Mouse (Mus musculus): Measurements from ENCODE around the gene Acaa1a. TPM values are rescaled to one million over a fixed set of nuclear protein-coding genes. Genes with fewer than 3 reads are reported as not detected.
"Not testable (repeated sequence)": the region's sequence is repeated elsewhere in the genome, so short reads cannot be mapped to it uniquely, and the experiment has no call there.

Gene Acaa1a
- total RNA-seq, 2 experiments from 2014 or later = 52.9 to 58.1 TPM

DNA sequence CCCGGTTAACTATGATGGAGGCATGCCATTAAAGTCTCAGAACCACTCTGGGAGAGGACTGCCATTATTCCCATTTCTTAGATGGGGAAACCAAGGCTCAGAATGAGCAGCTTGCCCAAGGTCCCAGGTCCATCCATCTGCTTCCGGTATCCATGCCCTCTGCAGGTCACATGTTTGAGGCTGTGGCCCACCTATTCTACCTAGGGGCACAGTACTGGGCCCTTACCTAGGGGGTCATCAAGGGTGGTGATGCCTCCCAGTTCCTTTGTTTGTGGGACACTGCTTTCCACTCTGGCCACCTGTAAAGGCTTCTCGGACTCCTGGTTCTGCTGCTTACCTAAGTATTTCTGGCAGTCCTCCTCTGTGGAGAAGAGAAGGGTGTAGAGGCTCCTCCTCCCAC, 1.1 kb upstream of the Acaa1a start:
- DNase-seq (ENCODE audit: low spot score in 2 of 2) = no peak

DNA sequence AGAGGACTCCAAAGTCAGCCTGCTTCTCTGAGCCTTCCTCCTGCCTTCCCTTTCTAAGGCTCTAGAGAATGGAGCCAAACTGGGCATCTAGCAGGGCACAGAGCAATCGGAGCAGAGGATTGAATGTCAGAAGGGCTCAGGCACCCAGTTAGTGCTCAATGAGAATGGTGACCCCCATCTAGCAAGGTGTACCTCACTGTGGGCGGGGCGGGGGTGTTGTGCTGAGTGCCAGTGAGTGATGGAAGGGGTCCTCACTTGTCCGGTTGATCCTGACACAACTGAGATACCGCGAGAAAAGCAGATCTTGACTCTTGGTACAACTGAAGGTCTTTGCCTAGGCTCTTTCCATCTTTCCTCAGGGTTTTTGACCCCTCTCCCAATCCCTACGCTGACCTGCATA, 370 bp upstream of the Acaa1a start:
- no peak for DNase-seq (ENCODE audit: low spot score in 2 of 2)

DNA sequence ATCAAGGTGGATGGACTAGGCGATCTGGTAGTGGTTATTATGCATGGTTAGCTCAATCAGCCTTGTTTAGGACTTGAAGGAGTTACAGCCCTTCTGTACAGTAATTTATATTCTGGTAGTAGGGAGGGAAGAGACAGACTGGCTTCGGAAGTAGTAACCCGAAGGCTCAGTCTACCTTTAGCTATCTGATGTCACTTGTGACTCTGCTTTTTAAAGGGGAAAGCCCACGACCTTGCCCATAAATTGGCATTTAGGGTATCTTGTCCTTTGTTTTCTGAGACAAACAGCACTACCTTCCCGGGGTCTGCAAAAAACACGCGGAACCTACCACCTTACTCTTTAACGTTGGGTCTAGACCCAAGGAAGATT, 720 bp downstream of the Acaa1a start:
- no peak for DNase-seq (ENCODE audit: low spot score in 2 of 2)

DNA sequence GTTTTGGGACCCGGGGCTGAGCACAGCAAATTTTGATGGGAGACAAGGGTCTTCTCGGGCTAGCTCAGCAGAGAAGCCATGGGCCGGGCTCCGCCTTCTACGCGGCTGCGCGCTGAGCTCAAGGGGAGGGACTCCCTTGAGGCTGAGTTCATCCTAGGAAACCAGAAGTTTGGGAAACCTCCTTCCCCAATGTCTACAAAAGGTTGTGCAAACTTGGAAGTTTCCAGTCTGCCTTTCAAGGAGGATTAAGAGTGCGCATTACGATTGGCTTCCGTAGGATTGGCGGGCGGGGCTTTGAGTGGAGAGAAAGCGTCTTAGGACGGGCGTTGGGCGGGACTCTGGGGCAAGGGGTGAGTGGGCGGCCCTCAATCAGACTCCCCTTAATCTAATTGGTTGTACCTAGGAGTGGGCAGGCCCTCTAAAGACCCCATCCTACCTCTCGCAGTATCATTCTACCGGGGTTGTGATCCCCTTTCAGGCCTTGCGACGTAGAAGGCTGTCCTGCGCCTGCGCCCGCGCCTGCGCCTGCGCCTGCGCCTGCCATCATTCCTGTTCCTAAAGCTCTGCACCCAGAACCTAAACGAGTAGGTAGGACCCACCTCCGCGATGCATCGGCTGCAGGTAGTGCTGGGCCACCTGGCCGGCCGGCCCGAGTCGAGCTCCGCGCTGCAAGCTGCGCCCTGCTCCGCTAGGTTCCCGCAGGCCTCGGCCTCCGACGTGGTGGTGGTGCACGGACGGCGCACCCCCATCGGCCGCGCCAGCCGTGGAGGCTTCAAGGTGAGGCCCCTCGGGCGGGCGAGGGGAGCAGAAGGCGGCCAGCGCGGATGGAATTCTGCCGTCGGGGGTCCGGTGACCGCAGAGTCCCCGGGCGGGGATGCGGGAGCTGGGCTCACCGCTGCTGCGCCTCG, 1.7 kb downstream of the Acaa1a start, which contains the start of gene Myd88:
Gene Myd88 (minus strand): TSS at position 503 of the 908 bp plus-strand sequence.
- peak; percentile 79 to 95 for DNase-seq (ENCODE audit: low spot score in 2 of 2)

DNA sequence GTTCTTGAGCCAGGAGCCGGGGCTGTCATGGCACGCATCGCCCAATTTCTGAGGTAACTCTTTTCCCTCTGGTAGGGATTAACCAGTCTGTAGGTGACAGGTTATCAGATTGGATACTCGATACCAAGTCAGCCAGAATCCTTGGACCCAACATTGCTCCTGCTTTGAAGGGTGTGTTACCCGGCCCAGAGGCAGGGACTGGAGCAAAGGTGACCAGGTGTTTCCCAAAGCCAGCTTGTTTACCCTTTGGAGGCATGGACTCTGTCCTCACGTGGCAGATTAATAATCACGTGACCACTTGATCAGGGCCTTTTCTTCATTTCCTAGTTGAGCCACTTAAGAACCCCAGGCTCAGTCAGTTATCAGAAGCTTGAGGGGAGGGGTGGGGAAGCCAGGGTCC, 3.3 kb downstream of the Acaa1a start:
- DNase-seq (ENCODE audit: low spot score in 2 of 2) = no peak

DNA sequence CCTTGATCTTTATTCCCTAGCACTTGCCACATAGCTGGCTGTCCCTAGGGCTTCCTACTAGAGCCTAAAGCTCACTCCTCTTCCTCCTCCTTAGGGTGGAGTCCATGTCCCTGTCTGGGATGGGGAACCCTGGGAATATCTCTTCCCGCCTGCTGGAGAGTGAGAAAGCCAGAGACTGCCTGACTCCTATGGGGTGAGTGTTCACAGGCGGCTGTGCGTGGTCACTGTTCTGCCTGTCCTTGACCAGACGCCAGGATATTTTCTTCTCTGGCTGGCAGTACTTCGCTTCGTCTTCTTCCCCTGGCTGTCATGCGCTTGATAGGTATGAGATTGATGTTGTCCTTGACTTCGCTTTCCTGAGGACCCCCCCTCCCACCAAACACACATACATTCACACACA, 6.9 kb downstream of the Acaa1a start:
- DNase-seq (ENCODE audit: low spot score in 2 of 2) = no peak

DNA sequence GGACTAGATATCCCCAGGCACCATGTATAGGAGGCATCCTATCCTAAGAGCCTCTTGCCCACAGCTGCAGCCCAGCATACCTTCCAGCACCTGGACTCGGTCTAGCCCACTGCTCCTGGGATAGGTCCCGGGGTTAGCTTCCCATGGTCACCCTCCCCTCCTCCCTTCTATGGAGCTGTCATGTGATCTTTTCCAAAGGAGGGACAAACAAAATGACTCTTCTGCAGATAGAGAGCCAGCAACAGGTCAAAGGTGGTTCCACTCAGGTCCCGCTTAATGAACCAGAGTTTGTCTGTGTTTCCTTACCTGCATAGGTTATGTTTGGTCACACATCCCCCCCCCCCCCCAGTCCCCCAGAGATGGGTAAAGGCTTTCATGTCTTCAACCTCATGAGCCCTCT, 11.1 kb downstream of the Acaa1a start:
- DNase-seq (ENCODE audit: low spot score in 2 of 2) = no peak

DNA sequence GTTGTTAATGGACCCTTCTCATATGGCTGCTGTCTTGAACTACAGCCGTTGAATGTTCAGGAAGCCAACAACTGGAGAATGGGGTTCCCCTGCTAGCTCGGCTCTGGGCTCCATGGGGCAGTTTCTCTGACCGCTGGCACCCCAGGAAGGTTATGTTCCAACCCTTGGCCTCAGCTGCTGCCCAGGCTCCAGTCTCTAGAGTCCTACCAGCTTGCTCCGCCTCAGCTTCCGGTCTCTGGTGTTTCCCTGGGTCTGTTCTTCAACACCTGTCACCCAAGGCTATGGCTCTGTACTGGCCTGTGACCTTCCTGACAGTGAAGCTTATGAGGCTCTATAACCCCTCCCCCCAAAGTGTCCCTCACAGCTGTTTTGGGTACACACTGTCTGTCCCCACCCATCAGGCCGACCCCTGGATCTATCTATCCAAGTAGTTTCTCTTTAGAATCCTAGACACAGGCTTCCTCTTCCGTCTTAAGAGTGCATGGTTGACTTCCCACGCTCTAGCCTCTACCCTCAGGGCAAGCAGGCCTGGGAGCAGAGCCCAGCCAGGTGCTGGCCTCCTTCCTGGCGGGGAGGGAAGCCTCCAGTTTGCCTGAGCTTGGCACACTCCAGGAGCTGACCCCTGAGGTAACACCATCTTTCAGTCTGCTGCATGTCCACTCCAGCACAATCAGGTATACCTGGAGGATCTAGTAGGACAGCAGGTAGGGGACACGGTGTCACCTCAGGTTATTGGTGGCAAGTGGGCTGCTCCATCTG, 11.7 kb downstream of the Acaa1a start:
- DNase-seq (ENCODE audit: low spot score in 2 of 2) = no peak

DNA sequence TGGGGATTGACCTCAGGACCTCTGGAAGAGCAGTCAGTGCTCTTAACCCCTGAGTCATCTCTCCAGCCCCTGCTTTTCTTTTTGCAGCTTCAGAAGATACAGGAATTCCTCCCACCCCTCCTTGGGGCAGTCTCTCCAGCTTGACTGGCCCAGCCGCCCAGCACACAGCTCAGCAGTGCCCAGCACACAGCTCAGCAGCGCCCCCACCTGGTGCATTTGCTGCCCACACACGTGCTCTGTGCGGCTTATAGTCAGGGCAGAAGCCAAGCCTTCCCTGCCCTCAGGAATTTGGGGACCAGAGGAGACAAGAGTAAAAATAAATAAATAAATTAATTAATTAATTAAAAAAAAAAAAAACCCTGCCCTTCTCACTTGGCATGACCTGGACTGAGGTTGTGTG, 12.6 kb downstream of the Acaa1a start:
- DNase-seq (ENCODE audit: low spot score in 2 of 2) = peak; percentile 69 to 83

DNA sequence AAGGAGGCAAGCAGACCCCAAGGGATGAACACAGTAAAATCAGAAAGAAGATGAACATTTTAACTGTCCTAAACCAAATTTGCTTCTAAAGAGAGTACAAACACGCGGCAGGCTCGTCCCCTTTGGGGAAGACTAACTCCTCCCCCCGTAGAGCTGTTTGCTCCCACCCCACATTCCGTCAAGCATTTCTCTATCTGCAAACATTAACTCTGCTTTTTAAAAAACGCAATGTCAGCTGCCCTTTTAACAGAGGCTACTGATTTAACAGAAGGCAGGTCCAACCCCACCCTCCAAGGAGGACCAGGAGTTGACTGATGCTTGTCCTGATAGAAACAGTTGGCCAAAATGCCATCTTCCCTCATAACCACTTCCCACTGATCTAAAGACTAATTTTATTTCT, 14.4 kb downstream of the Acaa1a start:
- no peak for DNase-seq (ENCODE audit: low spot score in 2 of 2)

DNA sequence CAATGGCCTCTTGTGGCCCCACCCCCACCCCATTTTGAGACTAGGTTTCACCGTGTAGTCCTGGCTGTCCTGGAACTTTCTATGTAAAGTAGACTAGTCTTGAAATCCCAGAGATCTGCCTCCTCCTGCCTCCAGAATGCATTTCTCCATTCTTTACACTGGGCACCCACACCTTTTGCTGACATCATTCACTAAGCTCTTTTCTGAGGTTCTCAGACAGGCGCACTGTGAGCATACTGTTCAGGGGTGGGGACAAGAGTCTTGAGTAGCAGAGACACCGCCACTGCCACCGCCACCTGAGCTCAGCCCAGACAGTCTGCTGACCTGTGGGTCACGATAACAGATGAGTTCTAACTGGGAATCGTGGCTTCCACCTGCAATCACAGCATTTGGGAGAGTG, 16.5 kb downstream of the Acaa1a start:
- no peak for DNase-seq (ENCODE audit: low spot score in 2 of 2)

DNA sequence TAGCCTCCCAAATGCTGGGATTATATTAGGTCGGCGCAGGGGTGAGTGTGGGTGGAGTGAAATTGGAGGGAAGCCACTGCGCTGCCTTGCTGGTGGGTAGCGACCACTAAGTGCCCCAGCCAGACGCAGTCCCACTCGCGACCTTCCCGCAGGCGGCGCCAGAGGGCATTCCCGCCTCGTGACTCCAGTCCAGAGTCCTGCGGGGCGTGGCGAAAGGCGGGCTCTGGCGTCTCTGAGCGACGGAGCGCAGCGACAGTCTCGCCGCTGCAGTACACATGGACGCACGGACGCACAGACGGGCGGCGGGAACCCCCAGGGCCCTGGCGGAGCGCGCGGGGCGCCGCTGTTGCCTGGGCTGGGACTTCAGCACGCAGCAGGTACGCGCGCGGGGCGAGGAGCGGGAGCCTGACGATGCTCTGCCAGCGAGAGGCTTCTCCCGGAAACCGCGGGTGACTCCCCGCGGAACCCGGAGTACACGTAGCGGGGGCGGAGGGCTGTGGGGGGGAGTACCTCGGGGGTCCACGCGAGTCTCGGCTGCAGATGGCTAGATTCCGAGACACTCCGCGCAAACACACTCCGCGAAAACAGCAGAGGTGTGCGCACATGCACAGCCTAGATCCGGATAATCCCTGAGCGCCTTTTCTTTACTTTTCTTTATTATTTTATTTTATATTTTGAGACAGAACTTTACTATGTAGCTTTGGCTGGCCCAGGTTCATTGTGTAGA, 18.0 kb downstream of the Acaa1a start, which contains the start of gene Xylb:
Gene Xylb (plus strand): TSS at position 51 of the 727 bp plus-strand sequence.
- peak; percentile 87 to 92 for DNase-seq (ENCODE audit: low spot score in 2 of 2)

DNA sequence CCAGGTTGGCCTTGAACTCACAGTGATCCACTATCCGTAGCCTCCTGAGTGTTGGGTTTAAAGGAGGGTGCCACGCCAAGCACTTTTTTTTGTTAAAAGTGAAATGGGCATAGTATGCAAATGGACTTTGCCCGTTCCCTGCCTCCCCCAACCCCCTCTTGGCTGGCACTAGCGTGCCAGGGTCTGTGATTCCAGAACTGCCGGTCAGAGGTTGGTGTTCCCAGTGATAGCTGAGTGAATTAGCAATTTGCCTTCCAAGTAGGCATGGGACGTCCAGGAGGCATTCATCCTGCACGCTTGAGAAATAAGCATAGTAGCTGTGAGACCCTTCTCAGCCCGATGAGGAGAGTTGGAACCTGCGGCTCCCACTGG, 18.6 kb downstream of the Acaa1a start:
- no peak for DNase-seq (ENCODE audit: low spot score in 2 of 2)

DNA sequence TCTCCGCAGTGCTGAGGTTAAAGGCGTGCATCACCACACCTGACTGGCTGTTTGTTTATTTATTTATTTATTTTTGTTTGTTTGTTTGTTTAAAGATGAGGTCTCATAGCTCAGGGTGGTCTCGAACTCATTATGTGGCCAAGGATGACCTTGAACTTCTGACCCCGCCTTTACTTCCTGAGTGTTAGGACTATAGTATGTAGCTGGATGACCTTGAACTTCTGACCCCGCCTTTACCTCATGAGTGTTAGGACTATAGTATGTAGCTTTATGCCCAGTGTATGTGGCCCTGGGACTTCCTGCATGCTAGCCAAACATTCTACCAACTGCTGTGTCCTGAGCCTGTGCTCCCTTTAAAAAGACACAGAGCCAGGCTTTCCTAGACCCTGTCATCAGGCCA, 21.9 kb downstream of the Acaa1a start:
- no peak for DNase-seq (ENCODE audit: low spot score in 2 of 2)

DNA sequence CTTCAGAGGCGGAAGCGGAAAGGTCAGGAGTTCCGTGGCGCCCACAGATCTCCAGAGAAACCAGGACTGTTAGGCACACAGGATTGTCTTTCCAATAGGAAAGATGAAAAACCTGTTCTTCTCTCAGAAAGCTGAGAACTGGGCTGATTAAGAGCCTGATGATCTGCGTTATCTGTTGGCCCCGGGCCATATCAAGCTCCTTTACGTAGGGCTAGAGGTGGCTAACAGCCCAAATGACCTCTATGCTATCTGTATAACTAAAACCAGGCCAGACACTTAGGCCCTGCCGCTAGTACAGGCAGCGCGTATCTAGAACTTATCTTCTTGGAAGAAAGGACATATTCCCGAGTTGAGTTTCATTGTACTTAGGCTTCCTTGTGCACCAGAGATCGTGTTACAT, 23.8 kb downstream of the Acaa1a start:
- DNase-seq (ENCODE audit: low spot score in 2 of 2) = no peak

DNA sequence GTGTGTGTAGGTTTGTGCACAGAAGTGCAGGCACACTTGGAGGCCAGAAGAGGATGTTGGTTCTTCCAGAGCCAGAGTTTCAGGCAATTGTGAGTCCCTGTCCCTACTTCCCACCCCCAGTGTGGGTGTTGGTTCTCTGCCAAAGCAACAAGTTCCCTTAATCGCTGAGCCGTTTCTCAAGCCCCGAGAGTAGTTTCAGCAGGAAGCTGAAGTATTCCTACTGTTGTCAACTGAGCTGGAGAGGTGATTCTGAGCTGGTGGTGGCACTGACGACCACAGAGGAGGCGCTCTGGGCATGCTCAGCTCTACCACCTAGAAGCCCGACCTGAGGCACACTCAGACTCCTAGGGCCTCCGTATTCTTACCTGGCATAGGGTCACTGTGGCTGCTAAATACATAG, 25.8 kb downstream of the Acaa1a start, which contains the start of gene Slc22a14:
Gene Slc22a14 (minus strand): TSS at position 270 of the 400 bp plus-strand sequence.
- no peak for DNase-seq (ENCODE audit: low spot score in 2 of 2)

DNA sequence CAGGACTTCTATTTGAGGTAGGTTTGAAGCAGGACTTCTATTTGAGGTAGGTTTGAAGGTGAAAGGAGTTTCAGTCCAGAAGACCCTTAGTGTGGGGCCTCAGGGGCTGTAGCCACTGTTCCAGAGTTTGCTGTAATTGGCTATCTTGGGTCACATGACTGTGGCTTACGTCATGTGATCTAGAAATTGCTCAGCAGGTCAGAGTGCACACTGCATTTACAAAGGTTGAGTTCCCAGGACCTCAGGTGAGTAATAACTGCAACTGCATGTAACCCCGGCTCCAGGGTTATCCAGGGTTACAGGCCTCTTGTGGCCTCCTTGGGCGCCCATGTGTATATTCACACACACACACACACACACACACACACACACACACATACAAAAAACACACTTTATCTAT, 28.9 kb downstream of the Acaa1a start:
- no peak for DNase-seq (ENCODE audit: low spot score in 2 of 2)

DNA sequence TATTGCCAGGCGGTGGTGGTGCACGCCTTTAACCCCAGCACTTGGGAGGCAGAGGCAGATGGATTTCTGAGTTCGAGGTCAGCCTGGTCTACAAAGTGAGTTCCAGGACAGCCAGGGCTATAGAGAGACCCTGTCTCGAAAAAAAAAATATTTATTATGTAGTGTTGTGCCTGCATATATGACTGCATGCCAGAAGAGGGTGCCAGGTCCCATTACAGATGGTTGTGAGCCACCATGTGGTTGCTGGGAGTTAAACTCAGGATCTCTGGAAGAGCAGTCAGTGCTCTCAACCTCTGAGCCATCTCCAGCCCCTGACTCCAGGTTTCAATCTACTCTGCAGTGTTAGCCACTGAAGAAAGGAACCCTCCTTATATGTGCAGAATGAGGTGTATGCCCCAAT, 31.3 kb downstream of the Acaa1a start:
- DNase-seq (ENCODE audit: low spot score in 2 of 2) = not testable (repeated sequence)

DNA sequence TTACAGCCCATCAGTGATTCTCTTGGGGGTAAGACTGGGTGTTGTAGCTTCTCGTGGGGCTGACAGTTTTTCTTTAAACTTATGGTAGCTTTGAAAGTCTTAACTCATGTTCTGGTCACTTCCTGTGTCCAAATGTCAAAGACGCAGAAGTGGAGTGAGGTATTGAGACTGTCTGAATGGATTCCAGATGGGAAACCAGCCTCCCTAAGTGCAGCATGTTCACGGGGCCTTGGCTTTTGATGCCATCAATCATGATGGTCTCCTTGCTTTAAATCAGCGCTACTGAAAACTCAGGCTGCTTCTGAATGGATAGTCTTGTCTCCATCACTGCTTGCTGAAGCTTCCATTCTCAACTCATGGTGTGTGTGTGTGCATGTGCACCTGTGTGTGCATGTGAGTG, 31.8 kb downstream of the Acaa1a start:
- DNase-seq (ENCODE audit: low spot score in 2 of 2) = no peak

DNA sequence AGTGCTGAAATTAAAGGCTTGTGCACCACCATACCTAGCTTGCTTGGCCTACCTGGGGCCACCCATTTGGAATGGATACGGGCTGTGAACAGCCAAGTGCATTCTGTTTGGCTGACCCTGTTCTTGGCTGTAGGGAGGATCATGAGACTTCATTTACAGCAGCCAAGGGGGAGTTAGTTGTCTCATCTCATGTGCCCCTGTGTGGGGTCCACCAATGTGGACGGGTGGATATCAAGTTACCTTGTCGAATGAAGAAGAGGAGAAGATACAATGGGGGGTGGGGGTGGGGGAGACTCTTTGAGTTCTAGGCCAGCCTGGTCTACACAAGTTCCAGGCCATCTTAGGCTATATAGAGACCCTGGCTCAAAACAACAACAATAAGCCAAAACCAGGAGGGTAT, 35.5 kb downstream of the Acaa1a start:
- DNase-seq (ENCODE audit: low spot score in 2 of 2) = no peak

DNA sequence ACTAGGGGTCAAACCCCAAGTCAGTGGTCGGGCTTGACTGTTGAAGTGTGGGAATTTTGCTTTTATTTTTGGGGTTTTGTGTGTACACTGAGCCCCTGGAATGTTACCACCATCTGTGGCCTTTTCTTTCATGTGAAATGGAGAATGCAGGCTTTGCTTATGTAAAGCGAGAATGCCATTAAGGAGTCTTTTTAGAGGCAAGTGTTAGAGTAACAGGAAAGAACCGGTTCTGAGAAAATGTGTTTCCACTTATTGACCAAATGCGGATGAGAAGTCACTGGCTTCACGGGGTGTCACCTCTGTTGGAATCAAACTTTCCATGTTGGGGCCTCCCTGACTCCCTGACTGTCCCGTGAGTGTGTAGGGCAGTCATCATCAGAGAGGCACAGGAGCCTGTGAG, 36.1 kb downstream of the Acaa1a start:
- DNase-seq (ENCODE audit: low spot score in 2 of 2) = no peak

DNA sequence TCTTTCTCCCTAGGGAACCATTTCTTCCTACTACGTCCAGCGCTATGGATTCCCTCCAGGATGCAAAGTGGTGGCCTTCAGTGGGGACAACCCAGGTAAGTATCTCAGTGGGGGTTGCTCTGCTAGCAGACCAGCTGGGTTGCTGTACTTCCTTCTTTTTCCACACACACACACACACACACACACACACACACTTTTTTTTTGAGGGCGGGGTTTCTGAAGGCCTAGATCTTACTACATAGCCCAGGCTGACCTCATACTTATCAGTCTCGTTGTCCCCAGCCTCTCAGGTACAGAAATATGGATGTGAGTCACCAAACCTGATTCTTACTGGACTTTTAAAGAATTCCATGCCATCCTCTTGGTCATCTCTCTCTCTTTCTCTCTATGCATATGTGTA, 38.8 kb downstream of the Acaa1a start:
- DNase-seq (ENCODE audit: low spot score in 2 of 2) = no peak
